ENCODE assay signal across 8 mouse cellular contexts in the genomic region with DNA sequence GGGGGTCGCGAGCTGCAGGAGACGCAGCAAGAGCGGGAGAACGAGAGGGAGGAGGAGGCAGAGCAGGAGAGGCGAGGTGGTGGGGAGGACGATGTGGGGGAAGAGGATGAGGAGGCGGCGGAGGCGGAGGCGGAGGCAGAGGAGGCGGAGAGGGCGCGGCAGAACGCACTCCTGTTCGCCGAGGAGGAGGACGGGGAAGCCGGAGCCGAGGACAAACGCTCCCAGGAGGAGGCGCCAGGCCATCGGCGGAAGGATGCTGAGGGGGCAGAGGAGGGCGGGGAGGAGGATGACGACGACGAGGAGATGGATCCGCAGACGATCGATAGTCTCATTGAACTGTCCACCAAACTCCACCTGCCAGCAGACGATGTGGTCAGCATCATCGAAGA. TPM values are rescaled to one million over a fixed set of nuclear protein-coding genes. Genes with fewer than 3 reads are reported as not detected.
DNase-seq lines count a peak whose midpoint lies in the region; ATAC-seq and TF ChIP-seq lines count a peak whose summit lies in the region.

No protein-coding gene starts in this region.

- TF ChIP-seq CTCF in lung, embryonic 14.5 days (IDR thresholded peaks at IDR 0.05; ENCODE audit: low read depth), result 0 out of 2 replicates have a peak, but pooled peaks have one; percentile 24
- TF ChIP-seq CTCF in brain, embryonic 14.5 days (IDR thresholded peaks at IDR 0.05; ENCODE audit: borderline replicate concordance, extremely low read depth, insufficient read depth, insufficient read length), result no peak

- peak overlapping the region; percentile 100 for H3K4me2 ChIP-seq in lung, embryonic 14.5 days
- H3K4me2 ChIP-seq in forebrain, embryonic 16.5 days (ENCODE audit: low read length), result peak overlapping the region; percentile 100
- H3K4me2 ChIP-seq in midbrain, embryonic 11.5 days, result peak overlapping the region; percentile 97
- peak overlapping the region; percentile 100 for H3K4me2 ChIP-seq in stomach, embryonic 16.5 days (ENCODE audit: low read depth, low read length)

- peak overlapping the region; percentile 44 for H3K4me3 ChIP-seq in lung, embryonic 14.5 days (ENCODE audit: low read depth, low read length)
- peak overlapping the region; percentile 61 for H3K4me3 ChIP-seq in forebrain, embryonic 16.5 days (replicated peaks; ENCODE audit: low read length)
- peak overlapping the region; percentile 43 for H3K4me3 ChIP-seq in midbrain, embryonic 11.5 days (ENCODE audit: low read depth, low read length)
- H3K4me3 ChIP-seq in stomach, embryonic 16.5 days (replicated peaks; ENCODE audit: low read length), result peak overlapping the region; percentile 51

- no peaks in the 10 kb centered on the region for H3K9me3 ChIP-seq in lung, embryonic 14.5 days (ENCODE audit: low read depth, low read length)
- no peaks in the 10 kb centered on the region for H3K9me3 ChIP-seq in forebrain, embryonic 16.5 days (ENCODE audit: control insufficient read depth, low read length)
- no peaks in the 10 kb centered on the region for H3K9me3 ChIP-seq in midbrain, embryonic 11.5 days (ENCODE audit: control insufficient read depth, low read length)
- no peaks in the 10 kb centered on the region for H3K9me3 ChIP-seq in stomach, embryonic 16.5 days (replicated peaks; ENCODE audit: control insufficient read depth, low read length)

- under 1% methylated on average over 33 of the region's 33 CpGs for WGBS in lung, embryonic 14.5 days
- WGBS in forebrain, embryonic 16.5 days, result under 1% methylated on average over 27 of the region's 33 CpGs
- under 1% methylated on average over 32 of the region's 33 CpGs for WGBS in midbrain, embryonic 11.5 days
- WGBS in stomach, embryonic 16.5 days, result under 1% methylated on average over 32 of the region's 33 CpGs

- no peak for ATAC-seq in lung, embryonic 14.5 days (ENCODE audit: insufficient read depth)
- no peak for ATAC-seq in forebrain, embryonic 16.5 days
- 0 out of 2 replicates have a peak, but pooled peaks have one; percentile 15 for ATAC-seq in midbrain, embryonic 11.5 days (ENCODE audit: low FRiP score)
- ATAC-seq in stomach, embryonic 16.5 days (ENCODE audit: insufficient read depth, low FRiP score), result no peak

- H3K27me3 ChIP-seq in lung, embryonic 14.5 days (ENCODE audit: insufficient read depth, low read length), result peaks cover 49% of the 10 kb centered on the region
- peaks cover 39% of the 10 kb centered on the region for H3K27me3 ChIP-seq in forebrain, embryonic 16.5 days (replicated peaks; ENCODE audit: control insufficient read depth, insufficient read depth, low read length)
- peaks cover 47% of the 10 kb centered on the region for H3K27me3 ChIP-seq in midbrain, embryonic 11.5 days (ENCODE audit: control insufficient read depth, insufficient read depth, low read length)
- H3K27me3 ChIP-seq in stomach, embryonic 16.5 days (ENCODE audit: control insufficient read depth, insufficient read depth, low read length), result peaks cover 48% of the 10 kb centered on the region

- H3K27ac ChIP-seq in lung, embryonic 14.5 days (ENCODE audit: low read depth), result no peak overlapping the region
- no peak overlapping the region; the same call in 1 of the 2 replicates for H3K27ac ChIP-seq in forebrain, embryonic 16.5 days (ENCODE audit: low read length)
- H3K27ac ChIP-seq in midbrain, embryonic 11.5 days (ENCODE audit: low read depth, low read length), result no peak overlapping the region
- no peak overlapping the region for H3K27ac ChIP-seq in stomach, embryonic 16.5 days (ENCODE audit: low read length)

- no peak for DNase-seq in lung, embryonic 14.5 days
- DNase-seq in lung, postnatal 36 days, result no peak
- peak; percentile 56 for DNase-seq in brain, embryonic 14.5 days (ENCODE audit: low read depth)
- peak; percentile 45 to 62 for DNase-seq in layer of hippocampus, postnatal 14 days (ENCODE audit: low spot score in 2 of 2)
- DNase-seq in midbrain, embryonic 11.5 days (ENCODE audit: low spot score, missing footprints), result no peak
- no peak for DNase-seq in c-Kit-positive CD71-positive TER-119-positive erythroid progenitor cells, embryonic 14.5 days (ENCODE audit: low spot score)

- H3K4me1 ChIP-seq in lung, embryonic 14.5 days (ENCODE audit: insufficient read depth), result peaks cover 11% of the 10 kb centered on the region; the same call in 1 of the 2 replicates
- H3K4me1 ChIP-seq in forebrain, embryonic 16.5 days (replicated peaks; ENCODE audit: control insufficient read depth, insufficient read depth, low read length), result peaks cover 41% of the 10 kb centered on the region
- peaks cover 26% of the 10 kb centered on the region for H3K4me1 ChIP-seq in midbrain, embryonic 11.5 days (ENCODE audit: control insufficient read depth, insufficient read depth, low read length)
- H3K4me1 ChIP-seq in stomach, embryonic 16.5 days (ENCODE audit: control insufficient read depth, insufficient read depth, low read length), result peaks cover 18% of the 10 kb centered on the region

- peaks cover 21% of the 10 kb centered on the region; the same call in 1 of the 2 replicates for H3K36me3 ChIP-seq in lung, embryonic 14.5 days (ENCODE audit: insufficient read depth)
- H3K36me3 ChIP-seq in forebrain, embryonic 16.5 days (ENCODE audit: control insufficient read depth, insufficient read depth), result peaks cover 2% of the 10 kb centered on the region
- no peaks in the 10 kb centered on the region; the same call in 1 of the 2 replicates for H3K36me3 ChIP-seq in midbrain, embryonic 11.5 days (ENCODE audit: control insufficient read depth, insufficient read depth, low read length)
- peaks cover 1% of the 10 kb centered on the region for H3K36me3 ChIP-seq in stomach, embryonic 16.5 days (ENCODE audit: control insufficient read depth, insufficient read depth, low read length)

- no peak overlapping the region for H3K9ac ChIP-seq in lung, embryonic 14.5 days
- peak overlapping the region; percentile 66 for H3K9ac ChIP-seq in forebrain, embryonic 16.5 days (replicated peaks; ENCODE audit: low read depth, low read length)
- H3K9ac ChIP-seq in midbrain, embryonic 11.5 days (ENCODE audit: low read length), result peak overlapping the region; percentile 40; the same call in 1 of the 2 replicates
- H3K9ac ChIP-seq in stomach, embryonic 16.5 days (ENCODE audit: low read length), result no peak overlapping the region; the same call in 1 of the 2 replicates

- no peak for TF ChIP-seq POLR2A in brain, embryonic 14.5 days (IDR thresholded peaks at IDR 0.05; ENCODE audit: borderline replicate concordance, extremely low read depth, insufficient read depth, insufficient read length, poor library complexity, severe bottlenecking)

RNA-seq across cellular contexts. Expression of a gene that starts 5.8 kb away (rescaled TPM):
- 0.12 and 0.13 TPM in 2 replicates for polyA plus RNA-seq in lung, embryonic 14.5 days (2014; fragmentation: Nextera tagmentation; extraction: Ambion mirVana)
- polyA plus RNA-seq in brain, embryonic 14.5 days (2012; rRNA removed), result 6.7 and 9.3 TPM in 2 replicates
- 3.9 and 4.3 TPM in 2 replicates for polyA plus RNA-seq in forebrain, embryonic 16.5 days (2015; fragmentation: Nextera tagmentation; extraction: Ambion mirVana)
- 100 to 1,000 TPM; 285 to 318 TPM for total RNA-seq in layer of hippocampus, postnatal 14 days (2021)
- 0.40 and 0.59 TPM in 2 replicates for polyA plus RNA-seq in midbrain, embryonic 11.5 days (2014; fragmentation: Nextera tagmentation; extraction: Ambion mirVana)
- 0.34 and 0.39 TPM in 2 replicates for polyA plus RNA-seq in stomach, embryonic 16.5 days (2015; fragmentation: Nextera tagmentation; extraction: Ambion mirVana)

RNA-seq across cellular contexts. Expression of a gene that starts 13.9 kb away (rescaled TPM):
- polyA plus RNA-seq in lung, embryonic 14.5 days (2014; fragmentation: Nextera tagmentation; extraction: Ambion mirVana), result 179 and 191 TPM in 2 replicates
- polyA plus RNA-seq in brain, embryonic 14.5 days (2012; rRNA removed), result 162 and 163 TPM in 2 replicates
- polyA plus RNA-seq in forebrain, embryonic 16.5 days (2015; fragmentation: Nextera tagmentation; extraction: Ambion mirVana), result 252 and 272 TPM in 2 replicates
- 100 to 1,000 TPM; 231 to 235 TPM for total RNA-seq in layer of hippocampus, postnatal 14 days (2021)
- polyA plus RNA-seq in midbrain, embryonic 11.5 days (2014; fragmentation: Nextera tagmentation; extraction: Ambion mirVana), result 176 and 192 TPM in 2 replicates
- 187 and 192 TPM in 2 replicates for polyA plus RNA-seq in stomach, embryonic 16.5 days (2015; fragmentation: Nextera tagmentation; extraction: Ambion mirVana)

RNA-seq across cellular contexts. Expression of a gene that starts 40.0 kb away (rescaled TPM):
- polyA plus RNA-seq in lung, embryonic 14.5 days (2014; fragmentation: Nextera tagmentation; extraction: Ambion mirVana), result 0.47 and 0.86 TPM in 2 replicates
- polyA plus RNA-seq in brain, embryonic 14.5 days (2012; rRNA removed), result 2.1 and 2.6 TPM in 2 replicates
- polyA plus RNA-seq in forebrain, embryonic 16.5 days (2015; fragmentation: Nextera tagmentation; extraction: Ambion mirVana), result 0.11 and 0.15 TPM in 2 replicates
- 1 to 10 TPM in 1 of 2 experiments, under 1 TPM in 1; 0.91 to 1.3 TPM for total RNA-seq in layer of hippocampus, postnatal 14 days (2021)
- not detected in 2 replicates for polyA plus RNA-seq in midbrain, embryonic 11.5 days (2014; fragmentation: Nextera tagmentation; extraction: Ambion mirVana)
- polyA plus RNA-seq in stomach, embryonic 16.5 days (2015; fragmentation: Nextera tagmentation; extraction: Ambion mirVana), result 0.24 and 0.45 TPM in 2 replicates

RNA-seq across cellular contexts. Expression of a gene that starts 44.2 kb away (rescaled TPM):
- 88.9 and 97.4 TPM in 2 replicates for polyA plus RNA-seq in lung, embryonic 14.5 days (2014; fragmentation: Nextera tagmentation; extraction: Ambion mirVana)
- 89.0 and 104 TPM in 2 replicates for polyA plus RNA-seq in brain, embryonic 14.5 days (2012; rRNA removed)
- 107 and 131 TPM in 2 replicates for polyA plus RNA-seq in forebrain, embryonic 16.5 days (2015; fragmentation: Nextera tagmentation; extraction: Ambion mirVana)
- total RNA-seq in layer of hippocampus, postnatal 14 days (2021), result 10 to 100 TPM; 71.4 to 76.1 TPM
- 91.1 and 92.1 TPM in 2 replicates for polyA plus RNA-seq in midbrain, embryonic 11.5 days (2014; fragmentation: Nextera tagmentation; extraction: Ambion mirVana)
- polyA plus RNA-seq in stomach, embryonic 16.5 days (2015; fragmentation: Nextera tagmentation; extraction: Ambion mirVana), result 95.3 and 104 TPM in 2 replicates

RNA-seq across cellular contexts. Expression of a gene that starts 45.2 kb away (rescaled TPM):
- 43.5 and 43.7 TPM in 2 replicates for polyA plus RNA-seq in lung, embryonic 14.5 days (2014; fragmentation: Nextera tagmentation; extraction: Ambion mirVana)
- 75.0 and 81.7 TPM in 2 replicates for polyA plus RNA-seq in brain, embryonic 14.5 days (2012; rRNA removed)
- polyA plus RNA-seq in forebrain, embryonic 16.5 days (2015; fragmentation: Nextera tagmentation; extraction: Ambion mirVana), result 31.6 and 36.5 TPM in 2 replicates
- total RNA-seq in layer of hippocampus, postnatal 14 days (2021), result 10 to 100 TPM; 40.9 to 42.2 TPM
- 21.4 and 23.1 TPM in 2 replicates for polyA plus RNA-seq in midbrain, embryonic 11.5 days (2014; fragmentation: Nextera tagmentation; extraction: Ambion mirVana)
- polyA plus RNA-seq in stomach, embryonic 16.5 days (2015; fragmentation: Nextera tagmentation; extraction: Ambion mirVana), result 46.1 and 53.7 TPM in 2 replicates

Comparison
In these comparisons a context has a peak if more than half of its experiments do, and no peak if none do; other contexts are left out.
1. DNase-seq: peak in brain, embryonic 14.5 days (single experiment) and layer of hippocampus, postnatal 14 days (2 of 2); none in lung, embryonic 14.5 days (single experiment), lung, postnatal 36 days (single experiment), midbrain, embryonic 11.5 days (single experiment) and c-Kit-positive CD71-positive TER-119-positive erythroid progenitor cells, embryonic 14.5 days (single experiment).
2. H3K9ac ChIP-seq: peak in forebrain, embryonic 16.5 days (single experiment) and midbrain, embryonic 11.5 days (single experiment); none in lung, embryonic 14.5 days (single experiment) and stomach, embryonic 16.5 days (single experiment).
3. Peak in every context shown above with its lines, with median percentiles within 50 percentile points of each other: H3K4me2 ChIP-seq and H3K4me3 ChIP-seq.